Mouse (Mus musculus): Measurements from ENCODE around the gene Nav1. TPM values are rescaled to one million over a fixed set of nuclear protein-coding genes. Genes with fewer than 3 reads are reported as not detected.

Gene Nav1
- total and polyA plus RNA-seq, 2 experiments from 2014 or later, result 46.5 to 99.1 TPM

DNA sequence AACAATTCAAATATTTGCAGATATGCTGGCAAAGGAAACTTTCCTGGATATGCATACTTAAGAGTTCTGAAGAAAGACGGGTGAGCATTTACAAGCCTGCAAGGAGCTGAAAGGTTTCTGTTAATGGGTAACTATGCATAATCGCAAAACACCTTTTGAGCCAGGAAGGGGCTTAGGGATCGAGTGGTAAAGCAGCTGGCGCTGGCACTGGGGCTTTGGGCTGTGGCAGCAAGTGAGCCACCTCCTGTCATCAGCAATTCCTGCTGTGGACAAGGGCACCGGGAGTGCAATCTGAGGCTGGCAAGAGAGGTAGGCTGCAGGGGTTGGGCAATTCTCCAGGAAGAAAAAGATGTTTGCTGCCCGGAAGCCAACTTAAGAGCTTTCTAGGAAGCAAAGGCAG, 49.1 kb downstream of the Nav1 start:
- Histone ChIP-seq H3K4me3 (ENCODE audit: low read depth, low read length) (no peak overlapping the region), H3K9me3 (ENCODE audit: low read length) (no peaks in the 10 kb centered on the region), H3K27me3 (ENCODE audit: insufficient read depth, low read length) (no peaks in the 10 kb centered on the region), H3K36me3 (ENCODE audit: insufficient read depth, low read length) (no peaks in the 10 kb centered on the region), H3K27ac (ENCODE audit: low read depth, low read length) (no peak overlapping the region), H3K4me2 (ENCODE audit: low read depth, low read length, poor library complexity, severe bottlenecking) (no peak overlapping the region), H3K4me1 (ENCODE audit: insufficient read depth, low read length) (peaks cover 24% of the 10 kb centered on the region), H3K9ac (replicated peaks; ENCODE audit: low read length, poor library complexity, severe bottlenecking) (no peak overlapping the region)
- ATAC-seq (ENCODE audit: low FRiP score) (no peak), DNase-seq (ENCODE audit: low spot score) (no peak)
- WGBS, result 45% methylated on average over 6 of the region's 6 CpGs
- no peak for TF ChIP-seq CTCF (IDR thresholded peaks at IDR 0.05)

DNA sequence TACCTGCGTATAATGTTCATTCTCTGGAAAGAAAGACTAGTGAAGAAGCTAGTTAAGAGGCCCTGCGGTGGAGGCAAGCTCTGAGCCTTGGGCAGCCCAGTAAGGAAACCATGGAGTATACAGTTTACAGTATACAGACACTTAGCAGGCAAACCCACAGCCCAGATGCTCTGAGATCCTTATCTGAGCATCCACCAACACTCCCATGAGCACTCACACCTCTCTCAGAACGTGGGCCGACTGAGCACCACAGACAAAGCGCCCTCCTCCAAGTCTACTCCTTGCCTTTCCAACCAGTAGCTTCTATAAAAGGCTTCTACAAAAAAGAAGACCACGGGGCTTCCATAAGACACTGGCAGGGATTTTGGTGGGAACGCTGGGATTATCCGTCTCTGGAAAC, 51.2 kb downstream of the Nav1 start:
- DNase-seq (ENCODE audit: low spot score) (no peak), ATAC-seq (ENCODE audit: low FRiP score) (no peak)
- WGBS, result 67% methylated on average over 8 of the region's 8 CpGs
- TF ChIP-seq CTCF (IDR thresholded peaks at IDR 0.05), result no peak
- no peaks in the 10 kb centered on the region for H3K9me3 ChIP-seq (ENCODE audit: low read length)
- H3K9ac ChIP-seq (replicated peaks; ENCODE audit: low read length, poor library complexity, severe bottlenecking), result no peak overlapping the region
- no peak overlapping the region for H3K4me3 ChIP-seq (ENCODE audit: low read depth, low read length)
- no peaks in the 10 kb centered on the region for H3K27me3 ChIP-seq (ENCODE audit: insufficient read depth, low read length)
- no peaks in the 10 kb centered on the region for H3K36me3 ChIP-seq (ENCODE audit: insufficient read depth, low read length)
- peaks cover 19% of the 10 kb centered on the region for H3K4me1 ChIP-seq (ENCODE audit: insufficient read depth, low read length)
- H3K4me2 ChIP-seq (ENCODE audit: low read depth, low read length, poor library complexity, severe bottlenecking), result no peak overlapping the region
- no peak overlapping the region for H3K27ac ChIP-seq (ENCODE audit: low read depth, low read length)

DNA sequence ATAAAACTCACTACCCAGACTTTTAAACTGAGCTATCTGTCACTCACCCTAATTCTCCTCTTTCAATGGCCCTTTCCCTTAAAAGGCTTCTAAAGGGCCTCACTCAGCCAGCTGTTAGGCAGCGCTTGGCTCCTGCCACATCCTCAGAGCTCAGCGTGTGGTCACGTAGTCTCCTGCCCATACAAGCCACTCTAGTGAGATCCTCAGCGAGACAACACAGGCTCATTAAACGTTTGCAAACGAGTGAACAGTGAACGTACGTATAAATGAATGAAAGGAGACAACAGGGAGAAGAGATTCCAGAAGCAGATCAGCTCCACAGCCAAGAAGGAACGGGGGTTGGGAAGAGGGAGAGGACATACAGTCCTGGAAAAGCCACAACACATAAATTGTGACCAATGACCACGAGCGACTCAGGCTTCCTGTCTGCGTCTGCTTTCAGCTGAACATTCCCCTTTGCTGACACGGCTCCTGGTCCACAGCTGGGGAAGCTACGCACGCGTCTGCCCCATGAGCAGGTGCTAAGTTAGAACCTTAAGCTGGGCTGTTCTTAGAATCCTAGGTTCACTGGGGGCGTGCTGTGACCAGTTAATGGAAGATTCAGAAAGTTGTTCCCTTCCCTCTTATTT, 52.3 kb downstream of the Nav1 start:
- Histone ChIP-seq H3K27ac (ENCODE audit: low read depth, low read length) (no peak overlapping the region), H3K27me3 (ENCODE audit: insufficient read depth, low read length) (no peaks in the 10 kb centered on the region), H3K4me1 (ENCODE audit: insufficient read depth, low read length) (peaks cover 14% of the 10 kb centered on the region; the same call in 1 of the 2 replicates), H3K4me2 (ENCODE audit: low read depth, low read length, poor library complexity, severe bottlenecking) (no peak overlapping the region), H3K36me3 (ENCODE audit: insufficient read depth, low read length) (no peaks in the 10 kb centered on the region), H3K4me3 (ENCODE audit: low read depth, low read length) (no peak overlapping the region), H3K9me3 (ENCODE audit: low read length) (no peaks in the 10 kb centered on the region), H3K9ac (replicated peaks; ENCODE audit: low read length, poor library complexity, severe bottlenecking) (no peak overlapping the region)
- no peak for TF ChIP-seq CTCF (IDR thresholded peaks at IDR 0.05)
- ATAC-seq (ENCODE audit: low FRiP score) (no peak), DNase-seq (ENCODE audit: low spot score) (no peak)
- 20% methylated on average over 17 of the region's 17 CpGs for WGBS

DNA sequence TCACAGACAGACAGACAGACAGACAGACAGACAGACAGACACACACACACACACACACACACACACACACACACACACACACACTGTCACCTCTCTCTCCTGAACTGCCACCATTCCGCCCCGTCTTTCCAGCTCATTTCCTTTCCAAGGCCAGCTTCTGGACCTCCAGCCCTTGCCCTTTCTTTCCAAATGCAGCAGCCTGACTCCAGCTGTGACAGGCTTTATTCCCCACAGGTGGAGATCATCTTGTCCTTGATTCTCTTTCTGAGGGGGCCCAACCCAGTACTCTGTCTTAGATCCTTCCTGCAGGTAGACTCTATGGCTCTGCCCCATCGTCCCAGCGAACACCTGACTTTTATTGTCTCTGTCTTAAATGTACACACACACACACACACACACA, 53.5 kb downstream of the Nav1 start:
- no peak overlapping the region for H3K4me2 ChIP-seq (ENCODE audit: low read depth, low read length, poor library complexity, severe bottlenecking)
- H3K4me1 ChIP-seq (ENCODE audit: insufficient read depth, low read length), result peaks cover 14% of the 10 kb centered on the region; the same call in 1 of the 2 replicates
- no peak for TF ChIP-seq CTCF (IDR thresholded peaks at IDR 0.05)
- WGBS, result 51% methylated on average over 4 of the region's 4 CpGs
- no peak overlapping the region for H3K9ac ChIP-seq (replicated peaks; ENCODE audit: low read length, poor library complexity, severe bottlenecking)
- DNase-seq (ENCODE audit: low spot score), result no peak
- ATAC-seq (ENCODE audit: low FRiP score), result no peak
- no peak overlapping the region for H3K27ac ChIP-seq (ENCODE audit: low read depth, low read length)
- no peaks in the 10 kb centered on the region for H3K27me3 ChIP-seq (ENCODE audit: insufficient read depth, low read length)
- H3K36me3 ChIP-seq (ENCODE audit: insufficient read depth, low read length), result no peaks in the 10 kb centered on the region
- H3K9me3 ChIP-seq (ENCODE audit: low read length), result no peaks in the 10 kb centered on the region
- H3K4me3 ChIP-seq (ENCODE audit: low read depth, low read length), result no peak overlapping the region

DNA sequence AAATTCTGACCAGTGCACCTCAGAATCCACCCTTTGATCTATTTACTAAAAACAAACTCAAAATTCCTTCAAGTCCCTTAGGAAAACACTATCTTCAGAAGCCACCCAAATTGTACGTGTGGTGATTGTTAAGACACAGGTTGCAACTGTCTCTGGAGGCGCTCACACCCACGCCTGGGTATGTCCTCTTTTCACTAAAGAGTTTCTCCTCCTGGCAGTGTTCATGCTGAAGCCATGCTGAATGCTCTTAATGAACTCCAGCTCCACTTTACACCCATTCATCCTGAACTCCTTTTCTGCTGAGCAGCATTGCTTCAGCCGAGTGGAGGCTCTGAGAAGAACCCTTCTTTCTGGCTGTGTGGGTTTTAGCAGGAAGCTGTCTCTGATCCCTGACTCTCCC, 53.9 kb downstream of the Nav1 start:
- DNase-seq (ENCODE audit: low spot score), result no peak
- WGBS, result 54% methylated on average over 4 of the region's 4 CpGs
- TF ChIP-seq CTCF (IDR thresholded peaks at IDR 0.05), result no peak
- no peak overlapping the region for H3K4me2 ChIP-seq (ENCODE audit: low read depth, low read length, poor library complexity, severe bottlenecking)
- no peak for ATAC-seq (ENCODE audit: low FRiP score)
- H3K4me3 ChIP-seq (ENCODE audit: low read depth, low read length), result no peak overlapping the region
- no peaks in the 10 kb centered on the region for H3K27me3 ChIP-seq (ENCODE audit: insufficient read depth, low read length)
- H3K9me3 ChIP-seq (ENCODE audit: low read length), result no peaks in the 10 kb centered on the region
- H3K36me3 ChIP-seq (ENCODE audit: insufficient read depth, low read length), result no peaks in the 10 kb centered on the region
- no peak overlapping the region for H3K9ac ChIP-seq (replicated peaks; ENCODE audit: low read length, poor library complexity, severe bottlenecking)
- peaks cover 12% of the 10 kb centered on the region; the same call in 1 of the 2 replicates for H3K4me1 ChIP-seq (ENCODE audit: insufficient read depth, low read length)
- H3K27ac ChIP-seq (ENCODE audit: low read depth, low read length), result no peak overlapping the region

DNA sequence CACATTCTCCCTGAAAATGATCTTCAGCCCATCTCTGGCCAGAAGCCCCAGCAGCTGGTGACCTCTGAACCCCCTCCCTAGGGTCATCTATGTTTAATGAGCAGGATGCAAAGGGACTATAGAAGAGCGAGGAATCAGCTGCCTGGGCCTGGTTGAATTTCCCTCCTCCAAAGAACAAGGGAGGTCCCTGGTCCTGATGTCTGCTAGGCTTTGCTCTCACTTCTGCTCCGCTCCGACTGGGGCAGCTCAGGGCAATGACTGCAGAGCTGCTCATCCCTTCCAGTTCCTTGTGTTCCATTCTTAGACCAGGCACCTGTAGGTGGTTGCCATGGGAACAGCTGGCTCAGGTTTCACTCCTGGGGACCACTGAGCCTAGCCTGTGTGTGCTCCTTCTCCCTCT, 56.2 kb downstream of the Nav1 start:
- Histone ChIP-seq H3K4me3 (ENCODE audit: low read depth, low read length) (no peak overlapping the region), H3K9me3 (ENCODE audit: low read length) (no peaks in the 10 kb centered on the region), H3K27me3 (ENCODE audit: insufficient read depth, low read length) (no peaks in the 10 kb centered on the region), H3K4me2 (ENCODE audit: low read depth, low read length, poor library complexity, severe bottlenecking) (no peak overlapping the region), H3K4me1 (ENCODE audit: insufficient read depth, low read length) (peaks cover 10% of the 10 kb centered on the region; the same call in 1 of the 2 replicates), H3K27ac (ENCODE audit: low read depth, low read length) (no peak overlapping the region), H3K9ac (replicated peaks; ENCODE audit: low read length, poor library complexity, severe bottlenecking) (no peak overlapping the region), H3K36me3 (ENCODE audit: insufficient read depth, low read length) (no peaks in the 10 kb centered on the region)
- ATAC-seq (ENCODE audit: low FRiP score), result no peak
- no peak for TF ChIP-seq CTCF (IDR thresholded peaks at IDR 0.05)
- no peak for DNase-seq (ENCODE audit: low spot score)
- 49% methylated on average over 3 of the region's 3 CpGs for WGBS

Data from midbrain, postnatal 0 days (tissue).